Mouse (Mus musculus) Patski (cell line): ENCODE data around the gene Scn2b. TPM values are rescaled to one million over a fixed set of nuclear protein-coding genes. Genes with fewer than 3 reads are reported as not detected.

Experiments
- ATAC-seq: fragments of 100-300 bp; one replicate; pipeline ENCODE4 v1.8.0; 2021
- CTCF ChIA-PET: fragments of 350-600 bp; sonication (Branson Sonifier 250); formaldehyde crosslinking; loops from one replicate; lab custom pipeline; 2022; ENCODE audit warnings: inconsistent platforms; lab: Charles Lee
- POLR2A ChIA-PET: fragments of 350-600 bp; sonication (Branson Sonifier 250); formaldehyde crosslinking; loops from one replicate; lab custom pipeline; 2022; ENCODE audit warnings: antibody characterized with exemption, inconsistent platforms; lab: Charles Lee
- DNase-seq: peaks from one replicate; pipeline ENCODE4 v3.0.0-alpha.2; 2011; ENCODE audit warnings: low read depth, low spot score
- H3K27me3 ChIP-seq: fragments of 371-371 bp; one replicate; pipeline ENCODE4 v1.5.1; 2021
- CTCF ChIP-seq: fragments of 100-300 bp; IDR thresholded peaks from one replicate; pipeline ENCODE4 v1.5.1; 2021
- in situ Hi-C: fragments of 300-500 bp; cut with MboI; formaldehyde crosslinking; loops from 3 replicates; pipeline ENCODE4 v1.11.1; 2018; ENCODE audit warnings: low pct_unique_long_range_greater_than_20kb, mixed read lengths
- polyA plus RNA-seq: library from polyadenylated mRNA; unstranded; gene quantifications from one replicate; pipeline ENCODE4 v1.2.3, GENCODE M21; 2021

The Scn2b gene
- polyA plus RNA-seq, 1 experiment from 2014 or later, result not detected

GRCm38 (mm10) chr9:45138191-45139032, 20.8 kb downstream of the Scn2b start, which contains the start of gene Scn4b:
Gene Scn4b (plus strand): TSS chr9:45138395.
- ChIA-PET CTCF (no interaction called here), POLR2A (no interaction called here)
- TF ChIP-seq CTCF, result no peak
- in situ Hi-C loops, result loop anchor here (25.0 kb wide), 2 partner anchors 301 to 476 kb away; partner anchors contain the start of gene Treh
- ATAC-seq (no peak), DNase-seq (no peak)
- H3K27me3 ChIP-seq, result peaks cover 78% of the 10 kb centered on the region

GRCm38 (mm10) chr9:45139082-45139481, 21.5 kb downstream of the Scn2b start:
- peaks cover 79% of the 10 kb centered on the region for H3K27me3 ChIP-seq
- in situ Hi-C loops, result loop anchor here (25.0 kb wide), 2 partner anchors 302 to 477 kb away; partner anchors contain the start of gene Treh
- ATAC-seq (no peak), DNase-seq (no peak)
- ChIA-PET POLR2A (no interaction called here), CTCF (no interaction called here)
- TF ChIP-seq CTCF, result no peak

DNA sequence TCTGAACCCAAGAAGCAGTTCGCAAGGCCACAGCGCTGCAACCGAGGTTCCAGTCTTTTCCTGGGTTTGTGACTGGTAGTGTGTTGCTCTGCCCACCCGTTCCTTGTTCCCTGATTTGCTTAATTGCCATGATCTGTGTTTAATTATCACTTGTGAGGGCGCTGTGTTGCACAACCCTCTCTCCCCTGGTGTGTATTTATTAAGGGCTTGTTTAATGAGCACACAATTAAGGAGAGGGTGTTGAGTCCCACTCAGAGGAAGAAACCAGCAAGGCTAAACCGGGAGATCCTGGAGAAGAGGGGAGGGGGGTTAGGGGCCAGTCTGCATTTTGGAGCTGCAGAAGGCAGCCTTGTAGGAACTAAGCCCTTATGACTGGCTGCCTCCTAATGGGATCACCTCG, 23.4 kb downstream of the Scn2b start:
- DNase-seq (no peak), ATAC-seq (no peak)
- ChIA-PET CTCF (no interaction called here), POLR2A (no interaction called here)
- TF ChIP-seq CTCF, result no peak
- peaks cover 79% of the 10 kb centered on the region for H3K27me3 ChIP-seq
- in situ Hi-C loops, result loop anchor here (25.0 kb wide), 2 partner anchors 304 to 479 kb away; partner anchors contain the start of gene Treh

- CTCF ChIA-PET, result no interaction called here
- peaks cover 66% of the 10 kb centered on the region for H3K27me3 ChIP-seq
- TF ChIP-seq CTCF, result no peak
- in situ Hi-C loops, result loop anchor here (25.0 kb wide), 2 partner anchors 305 to 480 kb away; partner anchors contain the start of gene Treh
- DNase-seq, result no peak
- ATAC-seq, result no peak
- POLR2A ChIA-PET, result no interaction called here
These were observed 25.1 kb downstream of the Scn2b start for GRCm38 (mm10) chr9:45142686-45143085.

- H3K27me3 ChIP-seq, result peaks cover 57% of the 10 kb centered on the region
- no peak for DNase-seq
- TF ChIP-seq CTCF, result no peak
- no peak for ATAC-seq
- in situ Hi-C loops, result loop anchor here (25.0 kb wide), 2 partner anchors 308 to 483 kb away; partner anchors contain the start of gene Treh
- ChIA-PET POLR2A (no interaction called here), CTCF (interaction anchor here (1.5 to 2.4 kb wide), 2 partner anchors 11 to 24 kb away, joined by 3 to 6 read pairs; no protein-coding TSS in a partner anchor)
These were observed 28.1 kb downstream of the Scn2b start for GRCm38 (mm10) chr9:45145533-45146266.

- CTCF ChIA-PET, result interaction anchor here (1.1 to 2.4 kb wide), 2 partner anchors 25 to 36 kb away, joined by 3 to 6 read pairs; no protein-coding TSS in a partner anchor
- TF ChIP-seq CTCF, result peak; percentile 79
- peaks cover 56% of the 10 kb centered on the region for H3K27me3 ChIP-seq
- POLR2A ChIA-PET, result no interaction called here
- ATAC-seq, result no peak
- DNase-seq, result no peak
- in situ Hi-C loops, result loop anchor here (25.0 kb wide), 2 partner anchors 309 to 484 kb away; partner anchors contain the start of gene Treh
These were observed 28.6 kb downstream of the Scn2b start for GRCm38 (mm10) chr9:45146267-45146597.

DNA sequence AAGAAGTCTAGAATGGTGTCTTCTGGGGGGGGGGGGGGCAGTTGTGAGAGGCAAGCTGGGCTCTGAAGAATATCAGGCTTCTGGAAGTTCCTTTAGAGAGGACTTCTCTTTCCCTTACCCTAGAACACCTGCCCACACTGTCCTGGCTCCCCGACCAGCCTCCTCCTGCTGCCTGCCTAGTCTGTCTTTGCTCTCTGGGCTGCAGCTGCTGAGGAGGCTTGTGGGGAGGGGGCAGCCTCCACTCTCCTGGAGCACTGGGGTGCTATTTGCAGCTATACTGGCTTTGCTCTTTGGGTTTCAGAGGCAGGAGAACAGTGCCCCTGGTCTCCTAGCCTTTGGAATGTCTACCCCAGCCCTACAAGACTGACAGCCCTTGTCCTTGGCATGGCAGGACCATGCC, 33.4 kb downstream of the Scn2b start:
- in situ Hi-C loops, result no loop called here
- peaks cover 54% of the 10 kb centered on the region for H3K27me3 ChIP-seq
- ChIA-PET CTCF (interaction anchor here (0.8 kb wide), 1 partner anchor 29 kb away, joined by 3 read pairs; no protein-coding TSS in a partner anchor), POLR2A (no interaction called here)
- ATAC-seq (no peak), DNase-seq (no peak)
- no peak for TF ChIP-seq CTCF

DNA sequence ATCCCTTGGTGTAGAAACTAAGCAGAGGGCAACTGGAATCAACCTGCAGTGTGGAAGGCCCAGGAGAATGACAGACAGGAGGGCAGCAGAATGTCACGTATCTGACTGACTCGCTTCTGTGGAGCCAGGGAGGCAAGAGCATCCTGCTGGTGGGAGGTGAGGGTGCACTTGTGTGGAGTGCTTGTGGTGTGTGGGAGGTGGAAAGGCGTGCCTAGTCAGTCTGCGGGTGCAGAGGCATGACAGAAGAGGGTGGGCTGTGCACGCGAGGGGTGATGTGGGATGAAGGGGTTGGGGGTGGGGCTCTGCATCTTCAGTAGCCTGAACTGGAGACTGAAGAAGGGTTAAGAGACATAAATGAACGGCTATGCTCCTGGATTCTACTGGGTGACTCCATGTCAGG, 35.8 kb downstream of the Scn2b start:
- POLR2A ChIA-PET, result no interaction called here
- in situ Hi-C loops, result no loop called here
- TF ChIP-seq CTCF, result no peak
- H3K27me3 ChIP-seq, result peaks cover 73% of the 10 kb centered on the region
- no peak for ATAC-seq
- CTCF ChIA-PET, result no interaction called here
- no peak for DNase-seq

DNA sequence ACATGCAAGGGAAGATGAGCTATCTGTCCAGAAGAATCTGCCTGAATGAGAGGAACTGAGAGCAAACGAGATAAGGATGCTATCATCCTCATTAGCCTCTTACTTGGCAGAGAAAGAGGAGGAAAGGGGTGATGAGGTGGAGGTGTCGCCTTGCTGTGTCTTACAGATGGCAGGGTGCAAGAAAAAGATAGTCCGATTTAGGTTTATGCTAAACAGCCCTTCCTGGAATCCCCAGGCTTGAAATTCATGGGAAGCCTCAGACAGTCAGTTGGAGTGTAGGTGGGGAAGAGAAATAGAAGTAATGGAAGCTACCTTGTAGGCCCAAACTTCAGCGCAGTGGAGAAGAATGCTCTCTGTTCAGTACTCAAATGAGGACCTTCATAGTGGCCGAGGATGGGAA, 50.3 kb downstream of the Scn2b start:
- no peak for TF ChIP-seq CTCF
- peaks cover 35% of the 10 kb centered on the region for H3K27me3 ChIP-seq
- in situ Hi-C loops, result no loop called here
- ChIA-PET CTCF (interaction anchor here (1.0 kb wide), 1 partner anchor 47 kb away, joined by 3 read pairs; no protein-coding TSS in a partner anchor), POLR2A (no interaction called here)
- no peak for DNase-seq
- no peak for ATAC-seq

- H3K27me3 ChIP-seq, result peaks cover 23% of the 10 kb centered on the region
- CTCF ChIA-PET, result no interaction called here
- DNase-seq (no peak), ATAC-seq (no peak)
- TF ChIP-seq CTCF, result no peak
- in situ Hi-C loops, result no loop called here
- POLR2A ChIA-PET, result no interaction called here
These were observed 52.6 kb downstream of the Scn2b start for GRCm38 (mm10) chr9:45170150-45170549.
